ENCODE assay signal across 12 mouse cellular contexts in the genomic region with DNA sequence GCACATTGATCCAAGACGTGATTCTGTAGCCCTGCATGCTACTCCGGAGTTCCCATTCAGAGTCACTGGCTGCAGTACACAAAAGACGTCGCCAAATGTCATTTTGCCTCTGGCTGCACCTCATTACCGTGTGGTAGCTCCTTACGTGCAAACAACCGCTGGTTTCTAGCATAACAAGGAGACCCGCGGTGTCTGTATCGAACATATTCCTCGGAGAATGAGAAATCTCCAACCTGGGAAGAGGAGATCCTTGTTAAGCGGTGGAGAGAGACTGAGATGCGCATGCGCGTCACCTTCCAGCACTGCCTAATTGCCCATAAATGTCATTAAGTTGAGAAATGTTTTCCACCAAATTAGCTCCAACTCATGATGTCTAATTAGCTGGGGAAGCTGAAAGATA. TPM values are rescaled to one million over a fixed set of nuclear protein-coding genes. Genes with fewer than 3 reads are reported as not detected.
DNase-seq lines count a peak whose midpoint lies in the region; ATAC-seq lines count a peak whose summit lies in the region.
"Had no signal": no experiment of that assay in that cellular context is flagged by ENCODE, and none has a peak within 500 bp of the region (broad histone marks: within the 10 kb centered on the region; RNA-seq: fewer than 3 reads in every experiment).

No protein-coding gene starts in this region.

- no peak overlapping the region for H3K9ac ChIP-seq in limb, embryonic 13.5 days
- H3K9ac ChIP-seq: heart, embryonic 15.5 days had no signal

- peak overlapping the region; percentile 20; the same call in 1 of the 2 replicates for H3K4me3 ChIP-seq in limb, embryonic 13.5 days
- H3K4me3 ChIP-seq: heart, embryonic 15.5 days had no signal

- H3K27me3 ChIP-seq in limb, embryonic 13.5 days = peaks cover 62% of the 10 kb centered on the region

- H3K4me1 ChIP-seq in limb, embryonic 13.5 days = 0 out of 2 replicates have a peak, but pooled peaks cover 9% of the 10 kb centered on the region
- H3K4me1 ChIP-seq: heart, embryonic 15.5 days had no signal

- no peak overlapping the region for H3K27ac ChIP-seq in limb, embryonic 13.5 days
- H3K27ac ChIP-seq: heart, embryonic 15.5 days had no signal

- H3K36me3 ChIP-seq in limb, embryonic 13.5 days = no peaks in the 10 kb centered on the region
- H3K36me3 ChIP-seq: heart, embryonic 15.5 days had no signal

- no peaks in the 10 kb centered on the region for H3K9me3 ChIP-seq in limb, embryonic 13.5 days
- H3K9me3 ChIP-seq: heart, embryonic 15.5 days had no signal

- ATAC-seq in limb, embryonic 13.5 days (ENCODE audit: low FRiP score, low read depth) = no peak

- WGBS in limb, embryonic 13.5 days = 47% methylated on average over 15 of the region's 15 CpGs

- H3K4me2 ChIP-seq in limb, embryonic 13.5 days (replicated peaks) = peak overlapping the region; percentile 50
- H3K4me2 ChIP-seq: heart, embryonic 15.5 days had no signal

- peak; percentile 20 for DNase-seq in cerebellum, adult 11-12 months
- DNase-seq in cerebellum, adult 9-11 months = no peak
- peak; percentile 12 for DNase-seq in right cerebral cortex, postnatal 25 days
- no peak for DNase-seq in right cerebral cortex, postnatal 10 days (ENCODE audit: low spot score in 2 of 2)
- no peak for DNase-seq in ovary, adult 18-20 months (ENCODE audit: low spot score)
- DNase-seq in urinary bladder, postnatal 10 days (ENCODE audit: low spot score) = no peak
- DNase-seq in lung, adult 18-20 months = no peak
- DNase-seq: kidney, adult 2 months; lung, postnatal 10 days had no signal

RNA-seq across cellular contexts. Expression of gene Olig1, which starts 51.0 kb away (rescaled TPM):
- polyA plus RNA-seq in limb, embryonic 13.5 days (2015; fragmentation: Nextera tagmentation; extraction: Ambion mirVana) = 0.09 and 0.22 TPM in 2 replicates
- polyA plus RNA-seq: spleen, adult 2 months had no signal

RNA-seq across cellular contexts. Expression of gene Ifnar2, which starts 52.0 kb away (rescaled TPM):
- polyA plus RNA-seq in limb, embryonic 13.5 days (2015; fragmentation: Nextera tagmentation; extraction: Ambion mirVana) = 54.6 and 58.1 TPM in 2 replicates

Comparison
In these comparisons a context has a peak if more than half of its experiments do, and no peak if none do; other contexts are left out.
1. DNase-seq: peak in cerebellum, adult 11-12 months (single experiment) and right cerebral cortex, postnatal 25 days (single experiment); none in cerebellum, adult 9-11 months (single experiment), right cerebral cortex, postnatal 10 days (0 of 2), ovary, adult 18-20 months (single experiment), urinary bladder, postnatal 10 days (single experiment) and lung, adult 18-20 months (0 of 2).